Mouse (Mus musculus) limb, embryonic 14.5 days (tissue): ENCODE data around the gene Gon7. TPM values are rescaled to one million over a fixed set of nuclear protein-coding genes. Genes with fewer than 3 reads are reported as not detected.

ENCODE experiments used
- ATAC-seq: fragments of 200-750 bp; cut with Nextera tagmentation; 2 replicates; pipeline ENCODE4 v1.8.0; 2017; ENCODE audit warnings: low read depth, moderate number of reproducible peaks, moderate TSS enrichment; ENCODE audit not compliant: low FRiP score
- DNase-seq: peaks from one replicate; pipeline ENCODE4 v3.0.0-alpha.2; 2015; ENCODE audit warnings: low spot score
- H3K27ac ChIP-seq: fragments of 300-500 bp; sonication (generic); replicated peaks from 2 replicates; pipeline ENCODE4 v1.5.1; 2014; ENCODE audit warnings: low read depth, mild to moderate bottlenecking, low read length, moderate library complexity, mixed read lengths
- H3K27me3 ChIP-seq: fragments of 300-500 bp; sonication (generic); 2 replicates; pipeline ENCODE4 v1.6.1; 2014; ENCODE audit warnings: low read length, mixed read lengths; ENCODE audit not compliant: control insufficient read depth, insufficient read depth
- H3K36me3 ChIP-seq: fragments of 300-500 bp; sonication (generic); 2 replicates; pipeline ENCODE4 v1.6.1; 2014; ENCODE audit warnings: mild to moderate bottlenecking, low read length, moderate library complexity, mixed read lengths; ENCODE audit not compliant: control insufficient read depth, insufficient read depth
- H3K4me1 ChIP-seq: fragments of 300-500 bp; sonication (generic); 2 replicates; pipeline ENCODE4 v1.6.1; 2014; ENCODE audit warnings: antibody characterized with exemption, low read length, mixed read lengths; ENCODE audit not compliant: control insufficient read depth, insufficient read depth
- H3K4me2 ChIP-seq: fragments of 300-500 bp; sonication (generic); replicated peaks from 2 replicates; pipeline ENCODE4 v1.6.1; 2014; ENCODE audit warnings: low read depth, mild to moderate bottlenecking, low read length, moderate library complexity; ENCODE audit not compliant: severe bottlenecking
- H3K4me3 ChIP-seq: fragments of 300-500 bp; sonication (generic); replicated peaks from 2 replicates; pipeline ENCODE4 v1.5.1; 2014; ENCODE audit warnings: low read length
- H3K9ac ChIP-seq: fragments of 300-500 bp; sonication (generic); 2 replicates; pipeline ENCODE4 v1.6.1; 2014; ENCODE audit warnings: mild to moderate bottlenecking, low read depth, low read length, moderate library complexity; ENCODE audit not compliant: severe bottlenecking
- H3K9me3 ChIP-seq: fragments of 300-500 bp; sonication (generic); 2 replicates; pipeline ENCODE4 v1.6.1; 2016; ENCODE audit warnings: low read length; ENCODE audit not compliant: control insufficient read depth
- POLR2A ChIP-seq: fragments of 200-500 bp; IDR thresholded peaks from 2 replicates; pipeline ENCODE4 v1.8.0; 2012; ENCODE audit warnings: inconsistent platforms, mild to moderate bottlenecking, moderate library complexity, borderline replicate concordance; ENCODE audit not compliant: insufficient read depth, insufficient read length; ENCODE audit errors: extremely low read depth
- whole genome bisulfite sequencing: fragments of 180-500 bp; shearing (Covaris S2); extraction: QIAGEN DNeasy Blood & Tissue Kit; methylation state at CpG from one replicate; pipeline ENCODE4 v1.1.7; 2014; 5-methylcytosine and 5-hydroxymethylcytosine counted together
- polyA plus RNA-seq, 2 experiments: library from polyadenylated mRNA; depleted of rRNA in 1 of 2; stranded (reverse) in 1 of 2; unstranded in 1 of 2; fragments of >200 nt; fragmentation: Nextera tagmentation in 1 of 2; extraction: Ambion mirVana in 1 of 2; gene quantifications; 2 replicates each; pipeline versions ENCODE4 v1.2.1 to v1.2.3; 2012 to 2014

Gene Gon7
- polyA plus RNA-seq, 2 experiments: 16.9 to 17.7 TPM

GRCm38 (mm10) chr12:102743036-102743588 is 14.5 kb downstream of the Gon7 start:
- H3K4me2 ChIP-seq: peak overlapping the region; percentile 88
- TF ChIP-seq POLR2A: no peak
- no peaks in the 10 kb centered on the region for H3K27me3 ChIP-seq
- no peak for DNase-seq
- peak overlapping the region; percentile 78 for H3K4me3 ChIP-seq
- peaks cover 15% of the 10 kb centered on the region; the same call in 1 of the 2 replicates for H3K4me1 ChIP-seq
- peak; percentile 66 for ATAC-seq
- H3K9ac ChIP-seq: peak overlapping the region; percentile 82
- H3K27ac ChIP-seq: peak overlapping the region; percentile 85
- 3% methylated on average over 33 of the region's 33 CpGs for WGBS
- H3K9me3 ChIP-seq: no peaks in the 10 kb centered on the region
- peaks cover 14% of the 10 kb centered on the region; the same call in 1 of the 2 replicates for H3K36me3 ChIP-seq

- no peak for DNase-seq
- 86% methylated on average over 7 of the region's 7 CpGs for WGBS
- H3K9ac ChIP-seq: no peak overlapping the region
Measured at GRCm38 (mm10) chr12:102742056-102742455, 15.5 kb downstream of the Gon7 start.

GRCm38 (mm10) chr12:102740285-102740684 is 17.3 kb downstream of the Gon7 start:
- Histone ChIP-seq H3K27me3 (no peaks in the 10 kb centered on the region), H3K4me3 (no peak overlapping the region), H3K4me2 (no peak overlapping the region), H3K9ac (no peak overlapping the region), H3K36me3 (0 out of 2 replicates have a peak, but pooled peaks cover 4% of the 10 kb centered on the region), H3K27ac (no peak overlapping the region), H3K4me1 (peaks cover 15% of the 10 kb centered on the region; the same call in 1 of the 2 replicates), H3K9me3 (no peaks in the 10 kb centered on the region)
- 42% methylated on average over 3 of the region's 3 CpGs for WGBS
- ATAC-seq (no peak), DNase-seq (peak; percentile 28)
- TF ChIP-seq POLR2A: no peak

More at GRCm38 (mm10) chr12:102742056-102742455, 15.5 kb downstream of the Gon7 start:
- Histone ChIP-seq H3K27ac (no peak overlapping the region), H3K9me3 (no peaks in the 10 kb centered on the region), H3K27me3 (no peaks in the 10 kb centered on the region), H3K4me3 (no peak overlapping the region), H3K36me3 (peaks cover 8% of the 10 kb centered on the region; the same call in 1 of the 2 replicates), H3K4me2 (no peak overlapping the region), H3K4me1 (peaks cover 15% of the 10 kb centered on the region; the same call in 1 of the 2 replicates)
- no peak for TF ChIP-seq POLR2A
- ATAC-seq: no peak

- Histone ChIP-seq H3K27ac (no peak overlapping the region), H3K9me3 (no peaks in the 10 kb centered on the region), H3K27me3 (no peaks in the 10 kb centered on the region), H3K9ac (no peak overlapping the region), H3K4me2 (no peak overlapping the region), H3K36me3 (0 out of 2 replicates have a peak, but pooled peaks cover 4% of the 10 kb centered on the region), H3K4me1 (peaks cover 6% of the 10 kb centered on the region; the same call in 1 of the 2 replicates), H3K4me3 (no peak overlapping the region)
- TF ChIP-seq POLR2A: no peak
- ATAC-seq (no peak), DNase-seq (no peak)
- 76% methylated on average over 5 of the region's 5 CpGs for WGBS
Measured at GRCm38 (mm10) chr12:102739096-102739495, 18.5 kb downstream of the Gon7 start.

GRCm38 (mm10) chr12:102733381-102733780 is 24.2 kb downstream of the Gon7 start:
- WGBS: 15% methylated on average over 4 of the region's 5 CpGs
- Histone ChIP-seq H3K4me2 (no peak overlapping the region), H3K27me3 (no peaks in the 10 kb centered on the region), H3K4me3 (no peak overlapping the region), H3K36me3 (no peaks in the 10 kb centered on the region), H3K9ac (no peak overlapping the region), H3K4me1 (peaks cover 16% of the 10 kb centered on the region), H3K27ac (no peak overlapping the region), H3K9me3 (no peaks in the 10 kb centered on the region)
- no peak for TF ChIP-seq POLR2A
- ATAC-seq (no peak), DNase-seq (peak; percentile 69)
